Mouse (Mus musculus) CD8-positive naive resting alpha-beta T cell, adult 57 days (primary cell): Measurements from ENCODE around the gene Ncf1. TPM values are rescaled to one million over a fixed set of nuclear protein-coding genes. Genes with fewer than 3 reads are reported as not detected.

Source experiments
- total RNA-seq: library from RNA; stranded (reverse); gene quantifications from one replicate; pipeline ENCODE4 v1.2.4, GENCODE M21; 2023

Gene Ncf1
- total RNA-seq = 38.6 TPM

DNA sequence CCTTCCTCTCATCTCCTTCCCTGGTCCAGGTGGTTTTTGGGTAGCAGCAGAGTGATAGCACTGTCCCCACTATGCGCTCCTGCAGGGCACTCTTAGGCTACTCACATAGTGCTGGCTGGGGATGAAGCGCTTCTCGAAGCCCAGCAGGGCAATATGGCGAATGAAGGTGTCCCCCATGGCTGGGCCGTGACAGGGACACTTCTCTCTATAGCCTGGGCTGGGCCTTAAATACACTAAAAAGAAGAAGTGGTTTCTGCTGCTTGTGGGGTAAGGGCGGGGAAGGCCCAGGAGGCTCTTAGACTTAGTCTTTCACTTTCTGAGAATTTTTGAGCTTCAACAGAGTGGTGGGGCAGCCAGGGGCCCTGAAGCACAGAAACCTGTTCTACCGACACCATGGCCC lies at the start of gene Ncf1:
TSS of gene Ncf1 (minus strand) at position 235 of the 400 bp plus-strand sequence.

GRCm38 (mm10) chr5:134183880-134184808 lies 45.3 kb downstream of the Ncf1 start, which contains the start of gene Gtf2ird2:
Gtf2ird2 (plus strand) TSS chr5:134184019.

DNA sequence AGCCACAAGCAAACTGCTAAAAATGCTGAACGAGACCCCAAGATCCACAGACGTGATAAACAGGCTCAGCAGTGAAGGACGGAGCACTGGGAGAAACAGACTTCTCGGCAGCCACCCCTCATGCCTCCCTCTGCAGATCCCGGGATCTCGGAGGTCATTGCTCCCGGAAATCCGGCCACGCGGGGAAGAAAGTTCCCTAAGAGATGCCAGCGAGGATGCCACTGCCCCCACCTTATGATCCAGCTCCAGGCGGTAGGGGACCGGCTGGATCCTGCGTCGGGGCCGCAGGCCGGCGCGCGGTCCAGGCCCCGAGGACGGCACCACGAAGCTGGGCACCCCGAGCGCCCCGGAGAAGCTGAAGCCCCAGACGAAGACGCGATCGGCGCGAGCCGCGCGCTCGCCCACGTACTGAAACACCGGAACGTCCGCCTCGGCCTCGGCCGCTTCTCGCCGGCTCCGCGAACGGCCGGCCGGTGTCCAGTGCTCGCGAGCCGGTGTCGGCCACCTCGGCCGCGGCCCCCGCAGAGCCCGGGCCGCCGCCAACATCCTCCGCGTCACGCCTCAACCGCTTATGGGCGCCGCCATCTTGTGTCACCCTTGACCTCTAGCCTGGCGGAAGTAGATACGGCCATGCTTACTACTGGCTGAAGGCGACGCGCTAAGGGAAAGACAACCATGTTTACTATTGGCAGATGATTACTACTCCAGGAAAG lies 53.1 kb downstream of the Ncf1 start, which contains the start of gene Rcc1l:
TSS of gene Rcc1l (minus strand) at position 606 of the 713 bp plus-strand sequence.

Other genes with a start within 250 kb of the Ncf1 start
- 10.5 TPM for gene Castor2, start 129.9 kb downstream of the Ncf1 start, total RNA-seq
- gene Rcc1l, start 52.9 kb downstream of the Ncf1 start, total RNA-seq = 30.6 TPM
- gene Gtf2ird2, start 45.6 kb downstream of the Ncf1 start, total RNA-seq = 23.2 TPM
- 241 TPM for gene Gtf2i, start 85.1 kb upstream of the Ncf1 start, total RNA-seq
- 9.4 TPM for gene Gtf2ird1, start 227.1 kb upstream of the Ncf1 start, total RNA-seq